Mouse (Mus musculus) cerebellum, adult 11 months (tissue): ENCODE measurements around the gene Sult2b1.

ENCODE experiments used
- DNase-seq: peaks from one replicate; pipeline ENCODE4 v3.0.0; 2022

Gene Sult2b1

GRCm38 (mm10) chr7:45800546-45801204 is 16.2 kb upstream of the Sult2b1 start:
- no peak for DNase-seq

GRCm38 (mm10) chr7:45800001-45800400 is 15.5 kb upstream of the Sult2b1 start:
- DNase-seq: no peak

GRCm38 (mm10) chr7:45798931-45799330 is 14.5 kb upstream of the Sult2b1 start:
- DNase-seq: no peak

- DNase-seq: no peak
Observed at GRCm38 (mm10) chr7:45798511-45798836, 14.0 kb upstream of the Sult2b1 start.

- DNase-seq: no peak
Observed at GRCm38 (mm10) chr7:45797661-45798510, 13.4 kb upstream of the Sult2b1 start.

GRCm38 (mm10) chr7:45796950-45797349 is 12.5 kb upstream of the Sult2b1 start:
- DNase-seq: no peak

- DNase-seq: no peak
Observed at GRCm38 (mm10) chr7:45794971-45795370, 10.5 kb upstream of the Sult2b1 start.

- DNase-seq: no peak
Observed at GRCm38 (mm10) chr7:45793969-45794585, 9.6 kb upstream of the Sult2b1 start.

GRCm38 (mm10) chr7:45793240-45793639 is 8.8 kb upstream of the Sult2b1 start:
- no peak for DNase-seq

GRCm38 (mm10) chr7:45791756-45792490 is 7.5 kb upstream of the Sult2b1 start:
- DNase-seq: no peak

GRCm38 (mm10) chr7:45790721-45791120 is 6.3 kb upstream of the Sult2b1 start:
- no peak for DNase-seq

GRCm38 (mm10) chr7:45787642-45788041 is 3.2 kb upstream of the Sult2b1 start:
- DNase-seq: no peak

GRCm38 (mm10) chr7:45786661-45787413 is 2.4 kb upstream of the Sult2b1 start:
- peak; percentile 67 for DNase-seq

- DNase-seq: peak; percentile 74
Observed at GRCm38 (mm10) chr7:45786136-45786578, 1.7 kb upstream of the Sult2b1 start.

- DNase-seq: peak; percentile 75
Observed at GRCm38 (mm10) chr7:45785388-45786135, 1.1 kb upstream of the Sult2b1 start.

- DNase-seq: peak; percentile 81
Observed at GRCm38 (mm10) chr7:45783511-45784091, 868 bp downstream of the Sult2b1 start, which contains the start of gene Lmtk3. TSS of gene Lmtk3 (plus strand) at chr7:45783738.

- DNase-seq: no peak
Observed at GRCm38 (mm10) chr7:45782271-45782670, 2.2 kb downstream of the Sult2b1 start.

- DNase-seq: no peak
Observed at GRCm38 (mm10) chr7:45779081-45779641, 5.3 kb downstream of the Sult2b1 start.

GRCm38 (mm10) chr7:45775237-45775636 is 9.2 kb downstream of the Sult2b1 start:
- no peak for DNase-seq

GRCm38 (mm10) chr7:45771101-45771500 is 13.4 kb downstream of the Sult2b1 start:
- no peak for DNase-seq
